ENCODE assay signal across 24 mouse cellular contexts in the genomic region with DNA sequence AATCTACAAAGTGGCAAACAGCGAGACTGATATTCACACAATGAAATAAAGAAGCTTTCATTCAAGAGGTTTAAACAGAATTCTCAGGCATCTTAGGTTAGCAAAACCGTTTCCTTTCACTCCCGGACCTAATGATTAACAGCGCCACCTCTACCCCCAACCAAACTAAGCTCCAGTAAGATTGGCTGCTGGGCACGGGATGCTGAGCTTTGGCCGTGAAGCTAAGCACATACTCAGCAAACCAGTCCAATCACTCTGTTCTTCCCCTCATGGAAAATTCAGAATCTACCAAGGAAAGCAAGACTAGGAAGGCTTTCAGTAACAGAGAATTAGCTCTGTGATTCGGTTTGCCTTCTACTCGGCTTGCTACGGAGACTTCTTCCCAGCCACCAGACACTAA. TPM values are rescaled to one million over a fixed set of nuclear protein-coding genes. Genes with fewer than 3 reads are reported as not detected.
A peak's percentile ranks its signal among the peaks of the same experiment; 100 is the strongest.
DNase-seq lines count a peak whose midpoint lies in the region; ATAC-seq and TF ChIP-seq lines count a peak whose summit lies in the region.
"Had no signal": no experiment of that assay in that cellular context is flagged by ENCODE, and none has a peak within 500 bp of the region (broad histone marks: within the 10 kb centered on the region; RNA-seq: fewer than 3 reads in every experiment).

No protein-coding gene starts in this region.

- intact Hi-C loops in left cerebral cortex, postnatal 36 days (cut with DNase I), result loop anchor here (5.0 kb wide), 1 partner anchor 44 kb away; no protein-coding TSS in a partner anchor

- H3K4me3 ChIP-seq in kidney, adult 2 months (ENCODE audit: insufficient read depth, low read depth, low read length), result no peak overlapping the region
- 0 out of 2 replicates have a peak overlapping the region, but pooled peaks have one; percentile 2 for H3K4me3 ChIP-seq in stomach, embryonic 15.5 days (replicated peaks)
- H3K4me3 ChIP-seq: forebrain, embryonic 10.5 days; heart, embryonic 10.5 days; layer of hippocampus, adult 2 months; midbrain, embryonic 10.5 days had no signal

- ATAC-seq in stomach, embryonic 15.5 days (ENCODE audit: insufficient read depth, low FRiP score, low read depth), result peak; percentile 66; the same call in 1 of the 2 replicates
- ATAC-seq: inflammation-experienced regulatory T-cells, adult 6 months had no signal

- peak overlapping the region; percentile 12; the same call in 1 of the 2 replicates for H3K4me2 ChIP-seq in stomach, embryonic 15.5 days
- H3K4me2 ChIP-seq: hindbrain, embryonic 14.5 days had no signal

- peak; percentile 31 for DNase-seq in kidney, adult 18-20 months
- DNase-seq in kidney, adult 2 months, result peak; percentile 61
- DNase-seq in kidney, postnatal 10 days, result peak; percentile 37
- DNase-seq in ovary, postnatal 36 days (ENCODE audit: low spot score), result no peak
- DNase-seq in left cerebral cortex, postnatal 36 days (ENCODE audit: low spot score in 2 of 2), result no peak
- DNase-seq in lung, postnatal 36 days, result no peak
- DNase-seq: adrenal gland, adult 8-10 months; cerebellum, adult 18-20 months; cerebellum, postnatal 14 days; gastrocnemius, postnatal 36 days; heart, postnatal 4 days had no signal

- 29% methylated on average over 9 of the region's 9 CpGs for WGBS in kidney, adult 2 months
- 48% methylated on average over 9 of the region's 9 CpGs for WGBS in stomach, embryonic 15.5 days

- no peaks in the 10 kb centered on the region for H3K27me3 ChIP-seq in kidney, adult 2 months (replicated peaks; ENCODE audit: control insufficient read depth, insufficient read depth, low read length)
- no peaks in the 10 kb centered on the region for H3K27me3 ChIP-seq in stomach, embryonic 15.5 days (replicated peaks)

- no peak for TF ChIP-seq CTCF in kidney, adult 2 months (conservative IDR thresholded peaks at IDR 0.05; ENCODE audit: insufficient read depth, insufficient read length, low read depth, low read length)

- no peaks in the 10 kb centered on the region for H3K36me3 ChIP-seq in kidney, adult 2 months (ENCODE audit: control insufficient read depth, insufficient read depth, low read length)
- no peaks in the 10 kb centered on the region for H3K36me3 ChIP-seq in stomach, embryonic 15.5 days
- H3K36me3 ChIP-seq: forebrain, embryonic 10.5 days; heart, embryonic 10.5 days; midbrain, embryonic 10.5 days had no signal

- H3K27ac ChIP-seq in kidney, adult 2 months (ENCODE audit: insufficient read depth, low read depth, low read length), result no peak overlapping the region
- H3K27ac ChIP-seq in stomach, embryonic 15.5 days, result peak overlapping the region; percentile 42; the same call in 1 of the 2 replicates
- H3K27ac ChIP-seq: forebrain, embryonic 10.5 days; heart, embryonic 10.5 days; hindbrain, embryonic 14.5 days; layer of hippocampus, adult 2 months; liver, embryonic 14.5 days; midbrain, embryonic 10.5 days had no signal

- TF ChIP-seq POLR2A in kidney, adult 2 months (IDR thresholded peaks at IDR 0.05; ENCODE audit: low read depth, low read length), result no peak

- no peaks in the 10 kb centered on the region for H3K9me3 ChIP-seq in stomach, embryonic 15.5 days
- H3K9me3 ChIP-seq: forebrain, embryonic 10.5 days; heart, embryonic 10.5 days; midbrain, embryonic 10.5 days had no signal

- H3K4me1 ChIP-seq in kidney, adult 2 months (ENCODE audit: control insufficient read depth, insufficient read depth, low read length), result peaks cover 4% of the 10 kb centered on the region; the same call in 1 of the 2 replicates
- no peaks in the 10 kb centered on the region for H3K4me1 ChIP-seq in stomach, embryonic 15.5 days
- H3K4me1 ChIP-seq: forebrain, embryonic 10.5 days; midbrain, embryonic 10.5 days had no signal

- H3K9ac ChIP-seq in stomach, embryonic 15.5 days, result no peak overlapping the region
- H3K9ac ChIP-seq: hindbrain, embryonic 14.5 days; liver, embryonic 14.5 days had no signal

RNA-seq across cellular contexts. Expression of gene Gcnt3, which starts 4.8 kb away (rescaled TPM):
- polyA plus RNA-seq in kidney, adult 2 months (2012; rRNA removed), result 0.30 and 0.31 TPM in 2 replicates
- polyA plus RNA-seq in stomach, embryonic 15.5 days (2015; fragmentation: Nextera tagmentation; extraction: Ambion mirVana), result 12.0 and 12.6 TPM in 2 replicates
- total RNA-seq in left cerebral cortex, postnatal 36 days (2021), result not detected
- total RNA-seq: adrenal gland, adult 8-10 months; gastrocnemius, postnatal 36 days; heart, postnatal 4 days; layer of hippocampus, adult 2 months; left cerebral cortex, postnatal 14 days; MEL had no signal
- polyA plus RNA-seq: embryonic facial prominence, embryonic 11.5 days; forebrain, embryonic 10.5 days; heart, embryonic 10.5 days; hindbrain, embryonic 14.5 days; inflammation-experienced regulatory T-cells, adult 6 months; liver, embryonic 14.5 days; midbrain, embryonic 10.5 days; midbrain, postnatal 0 days; neural tube, embryonic 14.5 days had no signal

RNA-seq across cellular contexts. Expression of gene Gtf2a2, which starts 20.7 kb away (rescaled TPM):
- polyA plus RNA-seq in kidney, adult 2 months (2012; rRNA removed), result 18.4 and 19.6 TPM in 2 replicates
- polyA plus RNA-seq in stomach, embryonic 15.5 days (2015; fragmentation: Nextera tagmentation; extraction: Ambion mirVana), result 197 and 205 TPM in 2 replicates
- total RNA-seq in left cerebral cortex, postnatal 36 days (2021), result 10 to 100 TPM; 50.3 to 62.8 TPM

RNA-seq across cellular contexts. Expression of gene Bnip2, which starts 43.8 kb away (rescaled TPM):
- polyA plus RNA-seq in kidney, adult 2 months (2012; rRNA removed), result 16.9 and 19.0 TPM in 2 replicates
- polyA plus RNA-seq in stomach, embryonic 15.5 days (2015; fragmentation: Nextera tagmentation; extraction: Ambion mirVana), result 93.5 and 98.9 TPM in 2 replicates
- 10 to 100 TPM; 38.1 to 49.2 TPM for total RNA-seq in left cerebral cortex, postnatal 36 days (2021)

Comparison
In these comparisons a context has a peak if more than half of its experiments do, and no peak if none do; other contexts are left out.
1. DNase-seq: peak in kidney, adult 18-20 months (single experiment), kidney, adult 2 months (single experiment) and kidney, postnatal 10 days (single experiment); none in ovary, postnatal 36 days (single experiment), left cerebral cortex, postnatal 36 days (0 of 2) and lung, postnatal 36 days (single experiment).